Mouse (Mus musculus) CH12.LX (cell line): ENCODE measurements around the gene Shisa2. TPM values are rescaled to one million over a fixed set of nuclear protein-coding genes. Genes with fewer than 3 reads are reported as not detected.

Experiments
- DNase-seq: peaks from one replicate; pipeline ENCODE4 v3.0.0-alpha.2; 2013; ENCODE audit errors: extremely low read depth
- H3K27ac ChIP-seq: 2 replicates; pipeline ENCODE4 v1.5.1; 2012; ENCODE audit warnings: low read depth, mild to moderate bottlenecking, control low read depth, moderate library complexity; ENCODE audit not compliant: insufficient read depth
- H3K27me3 ChIP-seq: replicated peaks from 2 replicates; pipeline ENCODE3; 2012; ENCODE audit warnings: inconsistent platforms
- H3K36me3 ChIP-seq, 2 experiments: replicated peaks in 1 of 2; 2 replicates each; pipeline versions ENCODE3 to v1.6.1; 2012; ENCODE audit warnings: inconsistent platforms in 1 of 2, low read length in 1 of 2, mild to moderate bottlenecking in 1 of 2, mixed read lengths in 1 of 2, moderate library complexity in 1 of 2; ENCODE audit not compliant: control insufficient read depth in 1 of 2, insufficient read depth in 1 of 2
- H3K4me1 ChIP-seq, 2 experiments: 2 replicates each; pipeline ENCODE4 v1.6.1; 2012; ENCODE audit warnings: inconsistent platforms in 1 of 2, moderate library complexity in 1 of 2; ENCODE audit not compliant: insufficient read depth in 2 of 2, control insufficient read depth in 1 of 2
- H3K4me2 ChIP-seq: 2 replicates; pipeline ENCODE4 v1.6.1; 2012; ENCODE audit warnings: low read depth, mild to moderate bottlenecking, control low read depth; ENCODE audit not compliant: poor library complexity, insufficient read depth, severe bottlenecking
- H3K4me3 ChIP-seq, 3 experiments: fragments of 150-350 bp in 1 of 3; sonication (generic) in 1 of 3; replicated peaks in 1 of 3; 2 replicates each; pipeline versions ENCODE3 to v1.5.1; 2011 to 2012; ENCODE audit warnings: low read depth in 2 of 3, low read length in 2 of 3, mild to moderate bottlenecking in 2 of 3, moderate library complexity in 2 of 3, control low read depth in 1 of 3, improper control_type of control experiment in 1 of 3, inconsistent platforms in 1 of 3, mixed read lengths in 1 of 3; ENCODE audit not compliant: poor library complexity in 1 of 3
- H3K79me2 ChIP-seq: replicated peaks from 2 replicates; pipeline ENCODE4 v1.6.1; 2012; ENCODE audit warnings: mild to moderate bottlenecking, moderate library complexity; ENCODE audit not compliant: control insufficient read depth, poor library complexity, insufficient read depth, severe bottlenecking; ENCODE audit errors: extremely low read depth
- H3K9ac ChIP-seq: 2 replicates; pipeline ENCODE4 v1.6.1; 2012; ENCODE audit warnings: low read depth, mild to moderate bottlenecking, control low read depth, moderate library complexity; ENCODE audit not compliant: insufficient read depth
- H3K9me3 ChIP-seq: replicated peaks from 2 replicates; pipeline ENCODE3; 2012; ENCODE audit warnings: low read length, inconsistent platforms, mixed read lengths
- CHD1 ChIP-seq: IDR thresholded peaks from 2 replicates; pipeline ENCODE4 v1.6.1; 2012; ENCODE audit warnings: low read depth, low read length, improper control_type of control experiment, inconsistent platforms
- CHD2 ChIP-seq: IDR thresholded peaks from 2 replicates; pipeline ENCODE4 v1.6.1; 2011; ENCODE audit warnings: low read length, improper control_type of control experiment
- CTCF ChIP-seq, 2 experiments: IDR thresholded peaks in 1 of 2; conservative IDR thresholded peaks in 1 of 2; 2 replicates each; pipeline ENCODE4 v1.5.1; 2011 to 2012; ENCODE audit warnings: low read depth in 2 of 2, low read length in 2 of 2, improper control_type of control experiment in 1 of 2, inconsistent platforms in 1 of 2, mild to moderate bottlenecking in 1 of 2, moderate library complexity in 1 of 2
- IRF4 ChIP-seq: IDR thresholded peaks from 2 replicates; pipeline ENCODE4 v1.6.1; 2014; ENCODE audit warnings: low read depth, mild to moderate bottlenecking, inconsistent platforms, low read length, improper control_type of control experiment
- JUND ChIP-seq: conservative IDR thresholded peaks from 2 replicates; pipeline ENCODE4 v1.6.1; 2011; ENCODE audit warnings: low read depth, low read length, improper control_type of control experiment
- MAFK ChIP-seq: IDR thresholded peaks from 2 replicates; pipeline ENCODE4 v1.6.1; 2011; ENCODE audit warnings: low read length, improper control_type of control experiment; ENCODE audit not compliant: insufficient replicate concordance
- MAX ChIP-seq: IDR thresholded peaks from 2 replicates; pipeline ENCODE4 v1.6.1; 2011; ENCODE audit warnings: low read length, improper control_type of control experiment
- MAZ ChIP-seq: IDR thresholded peaks from 2 replicates; pipeline ENCODE4 v1.6.1; 2012; ENCODE audit warnings: low read depth, mild to moderate bottlenecking, inconsistent platforms, low read length, improper control_type of control experiment, moderate library complexity
- MXI1 ChIP-seq: IDR thresholded peaks from 2 replicates; pipeline ENCODE4 v1.6.1; 2011; ENCODE audit warnings: mild to moderate bottlenecking, low read depth, low read length, improper control_type of control experiment
- MYC ChIP-seq: IDR thresholded peaks from 2 replicates; pipeline ENCODE4 v1.6.1; 2011; ENCODE audit warnings: low read depth, mild to moderate bottlenecking, improper control_type of control experiment, low read length
- POLR2A ChIP-seq: IDR thresholded peaks from 2 replicates; pipeline ENCODE4 v1.6.1; 2011; ENCODE audit warnings: low read depth, mild to moderate bottlenecking, improper control_type of control experiment, low read length
- RAD21 ChIP-seq: IDR thresholded peaks from 2 replicates; pipeline ENCODE4 v1.6.1; 2011; ENCODE audit warnings: low read depth, mild to moderate bottlenecking, low read length, improper control_type of control experiment, moderate library complexity
- SIN3A ChIP-seq: IDR thresholded peaks from 2 replicates; pipeline ENCODE4 v1.6.1; 2012; ENCODE audit warnings: low read length, improper control_type of control experiment, inconsistent platforms
- SMC3 ChIP-seq: IDR thresholded peaks from 2 replicates; pipeline ENCODE4 v1.6.1; 2011; ENCODE audit warnings: low read depth, low read length, improper control_type of control experiment
- USF1 ChIP-seq: IDR thresholded peaks from 2 replicates; pipeline ENCODE4 v1.6.1; 2014; ENCODE audit warnings: low read depth, mild to moderate bottlenecking, inconsistent platforms, low read length, improper control_type of control experiment
- ZC3H11A ChIP-seq: IDR thresholded peaks from 2 replicates; pipeline ENCODE4 v1.6.1; 2012; ENCODE audit warnings: low read depth, mild to moderate bottlenecking, inconsistent platforms, low read length, improper control_type of control experiment
- dilution Hi-C: fragments of 300-500 bp; cut with MboI; formaldehyde crosslinking; loops from 2 replicates; pipeline ENCODE4 v1.14.3; 2020; ENCODE audit warnings: low sequenced_read_pairs; ENCODE audit not compliant: extremely low pct_unique_long_range_greater_than_20kb, extremely low pct_ligation_motif_present
- in situ Hi-C: fragments of 300-500 bp; cut with MboI; formaldehyde crosslinking; loops from 3 replicates; pipeline ENCODE4 v1.14.3; 2019; ENCODE audit warnings: low sequenced_read_pairs, low pct_ligation_motif_present, low pct_unique_long_range_greater_than_20kb, mixed read lengths
- polyA plus RNA-seq: library from polyadenylated mRNA; unstranded; fragments of >175 nt; gene quantifications from 2 replicates; pipeline ENCODE4 v1.2.1, GENCODE M21; 2012; ENCODE audit warnings: low read depth; ENCODE audit not compliant: insufficient read length
- total RNA-seq, 2 experiments: library from RNA; depleted of rRNA; stranded (reverse); fragments of 300-350 nt in 1 of 2; fragments of >200 nt in 1 of 2; gene quantifications; 2 replicates each; pipeline ENCODE4 v1.2.3; 2012 to 2014

Shisa2 gene
- total and polyA plus RNA-seq, 3 experiments: 0.08 to 0.36 (median 0.21) TPM

- H3K9ac ChIP-seq: no peak overlapping the region
- no peak overlapping the region for H3K27ac ChIP-seq
- dilution Hi-C loops: no loop called here
- no peaks in the 10 kb centered on the region for H3K27me3 ChIP-seq
- H3K36me3 ChIP-seq: no peaks in the 10 kb centered on the region
- peak; percentile 43 for DNase-seq
- no peaks in the 10 kb centered on the region for H3K9me3 ChIP-seq
- no peaks in the 10 kb centered on the region for H3K79me2 ChIP-seq
- no peak overlapping the region for H3K4me2 ChIP-seq
- no peak overlapping the region for H3K4me3 ChIP-seq
- TF ChIP-seq MXI1 (no peak), CHD2 (no peak), RAD21 (peak; percentile 77), ZC3H11A (peak; percentile 2; the same call in 1 of the 2 replicates), CTCF (conservative IDR thresholded peaks at IDR 0.05 in 1 of 2, IDR thresholded peaks at IDR 0.05 in 1 of 2; ENCODE audit: low read depth in 2 of 2, low read length in 2 of 2) (peak; percentile 72 to 85), SMC3 (peak; percentile 73)
- peaks cover 0 to 20% of the 10 kb centered on the region in 2 experiments; a peak in 3 of 4 replicates for H3K4me1 ChIP-seq
- in situ Hi-C loops: loop anchor here (10.0 kb wide), 1 partner anchor 139 kb away; no protein-coding TSS in a partner anchor
Measured at GRCm38 (mm10) chr14:59604002-59604645, 21.0 kb upstream of the Shisa2 start.

GRCm38 (mm10) chr14:59605671-59606353 is 19.3 kb upstream of the Shisa2 start:
- dilution Hi-C loops: no loop called here
- Histone ChIP-seq H3K27ac (no peak overlapping the region), H3K4me1 (peaks cover 0 to 20% of the 10 kb centered on the region in 2 experiments; a peak in 3 of 4 replicates), H3K9me3 (no peaks in the 10 kb centered on the region), H3K27me3 (no peaks in the 10 kb centered on the region), H3K79me2 (no peaks in the 10 kb centered on the region), H3K36me3 (no peaks in the 10 kb centered on the region), H3K9ac (no peak overlapping the region), H3K4me3 (no peak overlapping the region), H3K4me2 (no peak overlapping the region)
- TF ChIP-seq MAFK (no peak; the same call in 1 of the 2 replicates), MYC (no peak), CHD2 (no peak), SIN3A (no peak), IRF4 (0 out of 2 replicates have a peak, but pooled peaks have one; percentile 27), USF1 (no peak), JUND (no peak), POLR2A (no peak), ZC3H11A (peak; percentile 59), MAX (no peak), CTCF (conservative IDR thresholded peaks at IDR 0.05 in 1 of 2, IDR thresholded peaks at IDR 0.05 in 1 of 2; ENCODE audit: low read depth in 2 of 2, low read length in 2 of 2) (peak; percentile 44 to 83), CHD1 (no peak), SMC3 (peak; percentile 83), MAZ (no peak), RAD21 (peak; percentile 92)
- DNase-seq: peak; percentile 76
- in situ Hi-C loops: loop anchor here (5.0 to 10.0 kb wide), 3 partner anchors 141 to 416 kb away; no protein-coding TSS in a partner anchor
